Mouse (Mus musculus) limb, embryonic 15.5 days (tissue): ENCODE results near the gene Pgrmc1. TPM values are rescaled to one million over a fixed set of nuclear protein-coding genes. Genes with fewer than 3 reads are reported as not detected.
"Not testable (repeated sequence)": the region's sequence is repeated elsewhere in the genome, so short reads cannot be mapped to it uniquely, and the experiment has no call there.

Source experiments
- ATAC-seq: fragments of 200-750 bp; cut with Nextera tagmentation; 2 replicates; pipeline ENCODE4 v1.8.0; 2017; ENCODE audit warnings: low read depth, moderate TSS enrichment; ENCODE audit not compliant: insufficient number of reproducible peaks, low FRiP score, low TSS enrichment
- H3K27ac ChIP-seq: fragments of 300-500 bp; sonication (generic); 2 replicates; pipeline ENCODE4 v1.5.1; 2015; ENCODE audit warnings: moderate library complexity, mild to moderate bottlenecking, inconsistent platforms
- H3K27me3 ChIP-seq: fragments of 300-500 bp; sonication (generic); 2 replicates; pipeline ENCODE4 v1.6.1; 2015; ENCODE audit warnings: inconsistent platforms
- H3K36me3 ChIP-seq: fragments of 300-500 bp; sonication (generic); 2 replicates; pipeline ENCODE4 v1.6.1; 2015; ENCODE audit warnings: inconsistent platforms
- H3K4me1 ChIP-seq: fragments of 300-500 bp; sonication (generic); 2 replicates; pipeline ENCODE4 v1.6.1; 2015; ENCODE audit warnings: inconsistent platforms
- H3K4me2 ChIP-seq: fragments of 300-500 bp; sonication (generic); 2 replicates; pipeline ENCODE4 v1.6.1; 2015; ENCODE audit warnings: mild to moderate bottlenecking, inconsistent platforms
- H3K4me3 ChIP-seq: fragments of 300-500 bp; sonication (generic); 2 replicates; pipeline ENCODE4 v1.5.1; 2015; ENCODE audit warnings: mild to moderate bottlenecking, inconsistent platforms
- H3K9ac ChIP-seq: fragments of 300-500 bp; sonication (generic); 2 replicates; pipeline ENCODE4 v1.6.1; 2015; ENCODE audit warnings: inconsistent platforms
- H3K9me3 ChIP-seq: fragments of 300-500 bp; sonication (generic); 2 replicates; pipeline ENCODE4 v1.6.1; 2016; ENCODE audit warnings: inconsistent platforms
- WGBS: fragments of 180-500 bp; shearing (Covaris S2); methylation state at CpG from one replicate; pipeline ENCODE4 v1.1.7; 2015; 5-methylcytosine and 5-hydroxymethylcytosine counted together
- polyA plus RNA-seq: library from polyadenylated mRNA; unstranded; fragments of >200 nt; fragmentation: Nextera tagmentation; extraction: Ambion mirVana; gene quantifications from 2 replicates; pipeline ENCODE4 v1.2.1, GENCODE M21; 2015

Gene Pgrmc1
- polyA plus RNA-seq: 283 and 288 TPM in 2 replicates

DNA sequence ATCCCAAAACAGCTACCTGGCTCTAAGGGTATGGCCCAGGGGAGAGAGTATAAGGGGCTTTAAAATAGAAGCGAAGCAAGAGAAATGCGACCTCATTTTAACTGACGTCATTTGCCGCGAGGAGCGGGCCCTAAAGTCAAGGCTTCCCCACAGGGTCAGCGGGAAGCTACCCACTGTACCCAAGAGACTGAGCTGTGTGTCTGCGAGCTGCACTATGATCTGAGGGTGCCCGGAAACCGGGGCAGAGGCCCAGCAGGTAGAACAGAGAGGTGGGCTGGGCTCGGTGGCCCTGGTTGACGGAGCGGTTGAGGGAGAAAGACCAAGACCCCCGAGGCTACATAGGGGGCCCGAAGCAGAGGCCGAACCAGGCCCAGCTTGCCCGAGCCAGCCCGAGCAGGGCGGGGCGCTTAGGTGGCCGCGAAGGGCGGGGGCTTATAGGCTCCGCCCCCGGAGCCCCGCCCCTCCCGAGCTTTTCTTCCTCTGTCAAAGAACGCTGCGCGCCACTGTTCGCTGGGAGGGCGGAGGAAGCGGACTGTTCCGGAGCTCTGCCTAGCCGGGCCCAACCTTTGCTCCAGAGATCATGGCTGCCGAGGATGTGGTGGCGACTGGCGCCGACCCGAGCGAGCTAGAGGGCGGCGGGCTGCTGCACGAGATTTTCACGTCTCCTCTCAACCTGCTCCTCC lies at the start of gene Pgrmc1:
TSS of gene Pgrmc1 (plus strand) at position 500 of the 683 bp plus-strand sequence.
- no peaks in the 10 kb centered on the region; the same call in 1 of the 2 replicates for H3K4me1 ChIP-seq
- no peaks in the 10 kb centered on the region for H3K36me3 ChIP-seq
- peak within 1 kb of the TSS; percentile 72 for H3K9ac ChIP-seq
- H3K9me3 ChIP-seq: no peaks in the 10 kb centered on the region
- ATAC-seq: peak; percentile 90
- H3K4me2 ChIP-seq: peak within 1 kb of the TSS; percentile 42
- H3K27ac ChIP-seq: peak within 1 kb of the TSS; percentile 87
- WGBS: 28% methylated on average over 42 of the region's 45 CpGs
- peak within 1 kb of the TSS; percentile 62 for H3K4me3 ChIP-seq
- no peaks in the 10 kb centered on the region for H3K27me3 ChIP-seq

DNA sequence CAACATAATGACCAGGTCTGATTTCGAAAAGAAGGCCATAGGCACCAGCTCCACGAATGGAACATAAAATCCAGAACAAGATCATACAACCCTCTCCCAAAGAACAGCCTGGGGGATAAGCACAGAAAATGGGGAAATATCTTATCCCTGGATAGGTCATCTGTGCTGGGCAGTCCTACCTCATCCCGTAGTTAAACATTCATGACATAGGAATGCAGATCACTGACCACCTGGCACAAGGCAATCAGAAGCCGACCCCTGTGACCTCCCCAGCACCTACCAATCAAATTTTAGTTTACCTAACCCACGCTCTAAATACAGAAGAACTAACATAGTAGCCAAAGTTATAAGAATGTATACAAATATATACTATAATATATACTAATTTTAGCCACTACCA lies 49.2 kb upstream of the Pgrmc1 start:
- peaks cover 14% of the 10 kb centered on the region for H3K4me1 ChIP-seq
- H3K9me3 ChIP-seq: no peaks in the 10 kb centered on the region
- no peak overlapping the region for H3K27ac ChIP-seq
- H3K9ac ChIP-seq: no peak overlapping the region
- H3K4me2 ChIP-seq: no peak overlapping the region
- WGBS: 69% methylated on average over 5 of the region's 5 CpGs
- H3K4me3 ChIP-seq: no peak overlapping the region
- ATAC-seq: no peak
- no peaks in the 10 kb centered on the region for H3K27me3 ChIP-seq
- H3K36me3 ChIP-seq: no peaks in the 10 kb centered on the region

DNA sequence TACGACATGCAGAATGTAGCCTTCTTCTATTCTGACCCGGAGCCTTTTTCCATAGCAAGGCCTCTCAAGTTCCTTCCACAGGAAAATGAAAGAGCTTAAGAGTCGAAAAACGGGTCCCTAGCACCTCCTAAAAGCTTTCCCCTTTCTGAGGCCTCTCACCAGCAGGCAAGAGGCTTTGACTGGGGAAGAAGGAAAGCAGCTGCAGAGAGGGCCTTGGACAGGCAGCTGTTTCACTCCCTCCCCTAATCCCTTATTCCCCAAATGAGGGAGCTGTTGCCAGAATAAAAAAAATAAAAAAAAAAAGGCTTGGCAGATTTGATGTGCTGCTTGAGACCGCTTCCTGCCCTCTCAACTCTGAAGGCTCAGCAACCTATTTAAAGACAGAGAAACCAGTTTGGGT lies 47.1 kb upstream of the Pgrmc1 start:
- peak; percentile 85 for ATAC-seq
- Histone ChIP-seq H3K4me2 (peak overlapping the region; percentile 4; the same call in 1 of the 2 replicates), H3K4me3 (no peak overlapping the region), H3K27ac (peak overlapping the region; percentile 86), H3K27me3 (no peaks in the 10 kb centered on the region), H3K36me3 (no peaks in the 10 kb centered on the region), H3K9me3 (no peaks in the 10 kb centered on the region), H3K9ac (no peak overlapping the region), H3K4me1 (peaks cover 14% of the 10 kb centered on the region)
- 22% methylated on average over 5 of the region's 5 CpGs for WGBS

DNA sequence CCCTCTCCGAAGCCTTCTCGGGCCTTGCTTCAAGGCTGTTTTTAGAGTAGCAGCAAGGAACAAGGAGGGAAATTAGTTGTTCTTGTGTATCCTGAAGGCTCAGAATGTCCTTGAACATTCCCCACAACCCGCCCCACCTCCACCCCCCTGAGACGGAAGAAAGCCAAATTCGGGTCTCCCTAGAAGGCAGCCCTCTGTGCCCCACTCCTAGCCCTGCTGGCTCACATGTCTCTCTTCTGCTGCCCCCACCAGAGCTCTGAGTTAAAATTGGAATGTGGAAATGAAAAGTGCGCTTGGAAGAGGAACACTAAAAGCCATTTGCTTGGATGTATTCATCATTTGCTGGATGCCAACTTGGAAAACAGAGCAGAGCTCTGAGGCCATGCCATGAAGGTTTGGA lies 46.7 kb upstream of the Pgrmc1 start:
- no peak for ATAC-seq
- Histone ChIP-seq H3K9me3 (no peaks in the 10 kb centered on the region), H3K9ac (no peak overlapping the region), H3K36me3 (no peaks in the 10 kb centered on the region), H3K27ac (peak overlapping the region; percentile 86), H3K4me3 (no peak overlapping the region), H3K27me3 (no peaks in the 10 kb centered on the region), H3K4me2 (peak overlapping the region; percentile 4; the same call in 1 of the 2 replicates), H3K4me1 (peaks cover 14% of the 10 kb centered on the region)
- WGBS: 30% methylated on average over 6 of the region's 6 CpGs

DNA sequence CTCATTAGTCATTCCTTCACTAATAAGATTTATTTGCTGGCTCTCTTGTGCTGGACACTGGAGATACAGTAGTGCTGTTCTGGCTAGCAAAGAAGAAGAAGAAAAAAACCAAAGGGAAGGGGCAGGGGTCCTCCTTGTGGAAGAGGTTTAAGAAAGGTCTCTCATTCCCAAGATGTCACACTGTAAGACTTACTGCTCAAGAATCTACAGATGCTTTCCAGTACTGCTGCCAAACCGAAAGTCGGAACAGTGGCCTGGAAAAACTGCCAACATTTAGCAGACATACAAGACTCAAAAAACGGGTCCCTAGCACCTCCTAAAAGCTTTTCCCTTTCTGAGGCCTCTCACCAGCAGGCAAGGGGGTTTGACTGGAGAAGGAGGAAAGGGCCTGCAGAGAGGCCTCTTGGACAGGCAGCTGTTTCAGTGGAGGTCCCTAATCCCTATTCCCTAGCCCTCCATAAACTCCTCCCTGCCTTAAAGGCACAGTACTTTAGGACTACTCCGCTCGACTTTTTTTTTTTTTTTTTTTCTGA lies 45.9 kb upstream of the Pgrmc1 start:
- Histone ChIP-seq H3K4me3 (no peak overlapping the region), H3K27me3 (no peaks in the 10 kb centered on the region), H3K36me3 (no peaks in the 10 kb centered on the region), H3K27ac (peak overlapping the region; percentile 86), H3K9ac (no peak overlapping the region), H3K9me3 (no peaks in the 10 kb centered on the region), H3K4me2 (0 out of 2 replicates have a peak overlapping the region, but pooled peaks have one; percentile 4), H3K4me1 (peaks cover 14% of the 10 kb centered on the region)
- peak; percentile 91 for ATAC-seq
- 35% methylated on average over 5 of the region's 5 CpGs for WGBS

DNA sequence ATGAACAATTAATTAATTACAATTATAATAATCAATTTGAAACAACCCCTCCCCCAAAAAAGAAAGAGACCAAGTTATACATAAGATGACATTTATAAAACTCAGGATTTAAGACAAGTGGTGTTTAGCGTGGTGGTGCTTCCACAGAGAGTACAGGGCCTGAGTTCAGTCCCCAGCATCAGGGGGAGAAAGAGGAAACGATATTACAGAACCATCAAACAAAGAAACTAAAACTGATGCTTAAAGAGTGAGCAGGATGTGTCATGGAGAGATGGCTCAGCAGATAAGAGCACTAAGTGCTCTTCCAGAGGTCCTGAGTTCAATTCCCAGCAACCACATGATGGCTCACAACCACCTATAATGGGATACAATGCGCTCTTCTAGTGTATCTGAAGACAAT lies 45.3 kb upstream of the Pgrmc1 start:
- Histone ChIP-seq H3K4me3 (no peak overlapping the region), H3K27me3 (no peaks in the 10 kb centered on the region), H3K9me3 (no peaks in the 10 kb centered on the region), H3K36me3 (no peaks in the 10 kb centered on the region), H3K4me1 (peaks cover 14% of the 10 kb centered on the region), H3K9ac (no peak overlapping the region), H3K27ac (no peak overlapping the region), H3K4me2 (no peak overlapping the region)
- WGBS: 75% methylated on average over 3 of the region's 3 CpGs
- ATAC-seq: no peak

DNA sequence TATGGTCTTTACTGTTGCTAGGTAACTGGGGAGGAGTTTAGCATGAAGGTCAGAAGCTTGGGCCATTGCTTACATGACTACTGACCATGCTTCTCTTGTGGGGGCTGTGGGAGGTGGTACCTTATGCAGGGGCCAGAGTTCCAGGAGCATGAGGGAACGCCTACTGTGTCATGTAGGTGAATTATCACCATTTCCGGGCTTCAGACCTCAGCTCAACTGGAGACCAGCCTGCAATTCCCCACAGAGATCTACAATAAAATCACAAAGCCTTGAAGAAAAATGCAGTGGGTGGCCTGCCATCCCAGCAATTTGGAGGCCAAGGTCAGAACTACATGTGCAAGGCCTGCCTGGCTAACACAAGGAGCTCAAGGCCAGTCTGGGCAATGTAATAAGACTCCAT lies 42.8 kb upstream of the Pgrmc1 start:
- not testable (repeated sequence) for H3K9ac ChIP-seq, H3K36me3 ChIP-seq, H3K27ac ChIP-seq, ATAC-seq, H3K4me2 ChIP-seq, H3K9me3 ChIP-seq, H3K4me3 ChIP-seq, H3K27me3 ChIP-seq
- H3K4me1 ChIP-seq: peaks cover 13% of the 10 kb centered on the region
- WGBS: 40% methylated on average over 2 of the region's 2 CpGs

DNA sequence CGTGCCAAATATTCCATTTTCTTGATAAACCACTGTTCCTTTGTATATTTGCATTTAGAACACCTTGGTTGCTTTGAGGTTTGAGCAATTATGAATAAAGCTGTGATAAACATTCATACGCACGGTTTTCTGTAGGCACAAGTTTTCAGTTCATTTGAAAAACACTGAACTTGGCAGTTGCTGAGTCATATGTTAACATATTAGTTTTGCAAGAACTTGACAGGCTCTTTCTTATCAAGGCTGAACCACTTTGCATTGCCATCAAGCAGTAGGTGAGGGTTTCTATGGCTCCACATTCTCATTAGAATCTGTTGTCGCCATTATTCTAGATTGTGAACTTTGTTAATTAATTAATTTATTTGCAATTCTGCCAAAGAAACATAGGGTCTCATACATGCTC lies 37.8 kb upstream of the Pgrmc1 start:
- Histone ChIP-seq H3K9ac (no peak overlapping the region), H3K4me3 (no peak overlapping the region), H3K9me3 (no peaks in the 10 kb centered on the region), H3K27ac (no peak overlapping the region), H3K27me3 (no peaks in the 10 kb centered on the region), H3K4me2 (no peak overlapping the region), H3K36me3 (no peaks in the 10 kb centered on the region), H3K4me1 (no peaks in the 10 kb centered on the region)
- no peak for ATAC-seq
- WGBS: 83% methylated on average over 4 of the region's 4 CpGs

DNA sequence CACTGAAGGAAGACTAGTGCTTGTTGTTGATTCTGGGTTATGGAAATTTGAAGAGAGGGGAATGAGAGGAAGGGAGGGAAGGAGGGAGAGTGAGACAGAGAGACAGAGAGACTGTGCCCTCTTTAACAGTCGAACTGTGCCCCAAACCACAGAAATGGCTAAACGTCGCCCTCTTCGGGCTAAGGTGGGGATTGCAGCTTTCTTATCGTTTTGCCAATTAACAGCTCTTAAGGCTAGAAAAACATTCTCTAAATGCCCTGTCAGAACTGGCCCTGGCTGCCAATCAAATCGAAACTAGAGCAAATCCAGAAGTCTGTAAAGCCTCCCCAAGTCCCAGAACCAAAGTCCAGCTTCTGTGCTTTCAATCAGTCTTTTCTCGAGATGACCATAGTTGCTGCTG lies 36.4 kb upstream of the Pgrmc1 start:
- 13% methylated on average over 7 of the region's 7 CpGs for WGBS
- no peak for ATAC-seq
- Histone ChIP-seq H3K4me2 (no peak overlapping the region), H3K4me1 (no peaks in the 10 kb centered on the region), H3K27ac (no peak overlapping the region), H3K4me3 (no peak overlapping the region), H3K36me3 (no peaks in the 10 kb centered on the region), H3K9ac (no peak overlapping the region), H3K27me3 (no peaks in the 10 kb centered on the region), H3K9me3 (no peaks in the 10 kb centered on the region)

DNA sequence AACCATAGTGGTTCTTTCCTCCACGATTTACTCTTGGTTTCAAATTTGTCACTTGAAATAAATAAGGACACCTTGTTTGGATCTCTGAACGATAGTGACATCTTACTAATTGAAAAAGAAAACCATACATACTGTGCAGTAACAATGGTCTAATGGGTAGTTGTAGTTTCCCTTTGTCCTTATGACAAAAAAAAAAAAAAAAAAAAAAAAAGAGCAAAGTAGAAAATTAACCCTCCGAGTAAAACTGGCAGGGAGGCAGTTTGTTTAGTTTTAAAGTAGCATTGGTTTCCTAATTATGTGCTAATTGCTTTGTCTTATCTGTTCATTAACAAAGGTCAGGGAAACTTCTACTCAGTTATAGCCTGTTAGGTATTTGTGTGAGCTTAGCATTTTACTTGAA lies 35.9 kb upstream of the Pgrmc1 start:
- no peaks in the 10 kb centered on the region for H3K9me3 ChIP-seq
- H3K9ac ChIP-seq: no peak overlapping the region
- H3K4me1 ChIP-seq: no peaks in the 10 kb centered on the region
- no peak overlapping the region for H3K4me2 ChIP-seq
- 33% methylated on average over 3 of the region's 3 CpGs for WGBS
- H3K36me3 ChIP-seq: no peaks in the 10 kb centered on the region
- H3K4me3 ChIP-seq: no peak overlapping the region
- H3K27me3 ChIP-seq: no peaks in the 10 kb centered on the region
- no peak overlapping the region for H3K27ac ChIP-seq
- ATAC-seq: no peak

DNA sequence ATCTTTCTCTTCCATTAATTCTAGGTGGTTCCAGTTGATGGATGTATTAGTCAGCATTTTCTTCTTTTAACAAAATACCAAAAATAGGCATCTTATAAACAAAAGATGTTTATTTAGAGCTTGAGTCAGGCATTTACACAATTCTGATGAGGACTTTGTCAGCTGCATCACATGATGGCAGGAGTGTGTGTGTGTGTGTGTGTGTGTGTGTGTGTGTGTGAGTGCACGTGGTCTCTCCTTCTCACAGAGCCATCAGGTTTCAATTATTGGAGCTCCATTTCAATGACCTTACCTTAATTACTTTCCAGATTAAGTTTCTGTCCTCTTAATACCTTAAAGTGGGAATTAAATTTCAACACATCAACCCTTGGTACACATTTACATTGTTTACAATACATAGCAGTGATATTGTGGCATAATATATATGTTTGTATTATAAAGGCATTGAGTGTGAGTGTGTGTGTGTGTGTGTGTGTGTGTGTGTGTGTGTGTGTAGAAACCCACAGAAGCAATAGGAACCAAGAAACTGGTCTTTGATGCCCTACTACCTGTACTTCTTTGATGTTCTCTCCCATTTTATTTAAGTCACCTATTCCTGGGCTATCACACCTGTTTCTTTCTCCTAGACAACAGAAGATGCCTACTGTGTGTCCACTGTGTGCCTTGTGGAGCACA lies 11.2 kb upstream of the Pgrmc1 start:
- no peak overlapping the region for H3K27ac ChIP-seq
- no peaks in the 10 kb centered on the region for H3K36me3 ChIP-seq
- no peak overlapping the region for H3K9ac ChIP-seq
- H3K9me3 ChIP-seq: no peaks in the 10 kb centered on the region
- H3K27me3 ChIP-seq: no peaks in the 10 kb centered on the region
- 38% methylated on average over 1 of the region's 1 CpGs for whole genome bisulfite sequencing
- H3K4me1 ChIP-seq: no peaks in the 10 kb centered on the region
- no peak for ATAC-seq
- H3K4me2 ChIP-seq: no peak overlapping the region
- H3K4me3 ChIP-seq: no peak overlapping the region
